Mouse (Mus musculus) ovary, postnatal 36 days (tissue): ENCODE measurements at regions not wholly inside any gene's neighbourhood (a gene's known extent, or its start where the extent isn't known, plus 50 kb on each side); places are given as distances from the start of the nearest gene placed in this dataset.
"Not testable (repeated sequence)": the region's sequence is repeated elsewhere in the genome, so short reads cannot be mapped to it uniquely, and the experiment has no call there.

ENCODE experiments used
- DNase-seq: peaks from one replicate; pipeline ENCODE4 v3.0.0; 2022; ENCODE audit warnings: low spot score, mixed read lengths

- peak; percentile 19 for DNase-seq
Measured at GRCm38 (mm10) chr7:73196851-73197531, 178.3 kb upstream of the Rgma start.

GRCm38 (mm10) chr7:73198069-73198468 lies 177.2 kb upstream of the Rgma start:
- DNase-seq, result no peak

- DNase-seq, result no peak
Measured at GRCm38 (mm10) chr7:73199967-73200366, 175.3 kb upstream of the Rgma start.

- DNase-seq, result no peak
Measured at GRCm38 (mm10) chr7:73201330-73201729, 174.0 kb upstream of the Rgma start.

- no peak for DNase-seq
Measured at GRCm38 (mm10) chr7:73206922-73207811, 168.1 kb upstream of the Rgma start.

GRCm38 (mm10) chr7:73208479-73208816 lies 166.9 kb upstream of the Rgma start:
- DNase-seq, result no peak

GRCm38 (mm10) chr7:73208817-73209602 lies 166.3 kb upstream of the Rgma start:
- DNase-seq, result no peak

- DNase-seq, result no peak
Measured at GRCm38 (mm10) chr7:73210078-73210477, 165.2 kb upstream of the Rgma start.

- DNase-seq, result no peak
Measured at GRCm38 (mm10) chr7:73222237-73222915, 152.9 kb upstream of the Rgma start.

- no peak for DNase-seq
Measured at GRCm38 (mm10) chr7:73222929-73223512, 152.3 kb upstream of the Rgma start.

- no peak for DNase-seq
Measured at GRCm38 (mm10) chr7:73233539-73234158, 141.7 kb upstream of the Rgma start.

GRCm38 (mm10) chr7:73238486-73238885 lies 136.8 kb upstream of the Rgma start:
- DNase-seq, result no peak

GRCm38 (mm10) chr7:73243591-73244355 lies 131.5 kb upstream of the Rgma start:
- DNase-seq, result no peak

- no peak for DNase-seq
Measured at GRCm38 (mm10) chr7:73245431-73245830, 129.9 kb upstream of the Rgma start.

GRCm38 (mm10) chr7:73250593-73250992 lies 124.7 kb upstream of the Rgma start:
- no peak for DNase-seq

GRCm38 (mm10) chr7:73251187-73251740 lies 124.0 kb upstream of the Rgma start:
- DNase-seq, result no peak

- DNase-seq, result not testable (repeated sequence)
Measured at GRCm38 (mm10) chr7:73254972-73255371, 120.3 kb upstream of the Rgma start.

- DNase-seq, result no peak
Measured at GRCm38 (mm10) chr7:73260140-73260539, 115.2 kb upstream of the Rgma start.

GRCm38 (mm10) chr7:73261750-73262149 lies 113.6 kb upstream of the Rgma start:
- DNase-seq, result no peak

- DNase-seq, result no peak
Measured at GRCm38 (mm10) chr7:73262526-73262925, 112.8 kb upstream of the Rgma start.
